Mouse (Mus musculus) midbrain, embryonic 14.5 days (tissue): ENCODE data around the gene Tmbim1. TPM values are rescaled to one million over a fixed set of nuclear protein-coding genes. Genes with fewer than 3 reads are reported as not detected.
A peak's percentile ranks its signal among the peaks of the same experiment; 100 is the strongest.
"Not testable (repeated sequence)": the region's sequence is repeated elsewhere in the genome, so short reads cannot be mapped to it uniquely, and the experiment has no call there.

ENCODE experiments used
- ATAC-seq: fragments of 200-750 bp; cut with Nextera tagmentation; 2 replicates; pipeline ENCODE4 v1.8.0; 2017; ENCODE audit warnings: moderate number of reproducible peaks, moderate library complexity; ENCODE audit not compliant: low FRiP score, low TSS enrichment
- DNase-seq: peaks from one replicate; pipeline ENCODE4 v3.0.0-alpha.2; 2015
- H3K27ac ChIP-seq: fragments of 300-500 bp; sonication (generic); replicated peaks from 2 replicates; pipeline ENCODE4 v1.5.1; 2014; ENCODE audit warnings: mild to moderate bottlenecking, low read depth, low read length, moderate library complexity
- H3K27me3 ChIP-seq: fragments of 300-500 bp; sonication (generic); 2 replicates; pipeline ENCODE4 v1.6.1; 2014; ENCODE audit warnings: low read length, control low read depth, mixed read lengths; ENCODE audit not compliant: control insufficient read depth, insufficient read depth
- H3K36me3 ChIP-seq: fragments of 300-500 bp; sonication (generic); 2 replicates; pipeline ENCODE4 v1.6.1; 2014; ENCODE audit warnings: low read length, control low read depth; ENCODE audit not compliant: control insufficient read depth, insufficient read depth
- H3K4me1 ChIP-seq: fragments of 300-500 bp; sonication (generic); 2 replicates; pipeline ENCODE4 v1.6.1; 2014; ENCODE audit warnings: mild to moderate bottlenecking, antibody characterized with exemption, low read length, control low read depth; ENCODE audit not compliant: control insufficient read depth, insufficient read depth
- H3K4me2 ChIP-seq: fragments of 300-500 bp; sonication (generic); 2 replicates; pipeline ENCODE4 v1.6.1; 2014; ENCODE audit warnings: mild to moderate bottlenecking, low read length, moderate library complexity
- H3K4me3 ChIP-seq: fragments of 300-500 bp; sonication (generic); replicated peaks from 2 replicates; pipeline ENCODE4 v1.5.1; 2014; ENCODE audit warnings: low read depth, low read length
- H3K9ac ChIP-seq: fragments of 300-500 bp; sonication (generic); replicated peaks from 2 replicates; pipeline ENCODE4 v1.6.1; 2014; ENCODE audit warnings: mild to moderate bottlenecking, low read length, moderate library complexity
- H3K9me3 ChIP-seq: fragments of 300-500 bp; sonication (generic); 2 replicates; pipeline ENCODE4 v1.6.1; 2016; ENCODE audit warnings: low read length, control low read depth, mixed read lengths; ENCODE audit not compliant: control insufficient read depth
- WGBS: fragments of 180-500 bp; shearing (Covaris S2); extraction: QIAGEN DNeasy Blood & Tissue Kit; methylation state at CpG from one replicate; pipeline ENCODE4 v1.1.7; 2014; 5-methylcytosine and 5-hydroxymethylcytosine counted together
- polyA plus RNA-seq: library from polyadenylated mRNA; unstranded; fragments of >200 nt; fragmentation: Nextera tagmentation; extraction: Ambion mirVana; gene quantifications from 2 replicates; pipeline ENCODE4 v1.2.1, GENCODE M21; 2014

Gene Tmbim1
- polyA plus RNA-seq, 1 experiment from 2014 or later: 5.6 TPM

- Histone ChIP-seq H3K4me1 (peaks cover 12% of the 10 kb centered on the region), H3K4me2 (peak overlapping the region; percentile 82), H3K36me3 (no peaks in the 10 kb centered on the region), H3K9me3 (no peaks in the 10 kb centered on the region), H3K4me3 (peak overlapping the region; percentile 48), H3K27ac (peak overlapping the region; percentile 80), H3K9ac (peak overlapping the region; percentile 62), H3K27me3 (no peaks in the 10 kb centered on the region)
- no peak for ATAC-seq
- no peak for DNase-seq
- 4% methylated on average over 9 of the region's 9 CpGs for WGBS
Measured at GRCm38 (mm10) chr1:74332930-74333329, 27.5 kb upstream of the Tmbim1 start.

DNA sequence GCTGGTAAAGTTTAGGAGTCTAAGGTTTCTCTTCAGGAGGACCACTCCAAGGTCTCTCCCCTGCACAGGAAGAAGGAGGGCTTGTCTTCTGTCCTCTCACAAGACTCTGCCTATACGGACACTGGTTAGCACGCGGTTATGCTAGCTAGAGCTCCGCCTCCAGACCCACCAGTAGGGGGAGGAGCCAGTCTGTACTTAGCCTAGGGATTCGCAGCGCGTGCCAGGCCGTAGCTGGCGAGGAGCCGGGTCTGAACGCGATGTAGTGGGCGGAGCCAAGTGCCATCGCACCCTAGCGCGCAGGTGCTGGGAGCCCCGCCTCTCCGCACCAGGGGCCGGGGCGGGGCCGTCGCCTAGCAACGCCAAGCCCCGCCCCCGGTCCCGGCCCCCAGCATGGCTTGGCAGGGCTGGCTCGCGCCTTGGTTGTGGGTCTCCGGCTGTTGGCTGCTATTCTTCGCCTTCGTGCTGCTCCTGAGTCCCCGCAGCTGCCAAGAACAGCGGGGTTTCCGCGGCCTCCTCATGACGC is 26.9 kb upstream of the Tmbim1 start:
- Histone ChIP-seq H3K4me1 (peaks cover 12% of the 10 kb centered on the region), H3K27me3 (no peaks in the 10 kb centered on the region), H3K4me3 (peak overlapping the region; percentile 48), H3K4me2 (peak overlapping the region; percentile 82), H3K36me3 (no peaks in the 10 kb centered on the region), H3K27ac (peak overlapping the region; percentile 80), H3K9ac (peak overlapping the region; percentile 62), H3K9me3 (no peaks in the 10 kb centered on the region)
- WGBS: under 1% methylated on average over 36 of the region's 36 CpGs
- ATAC-seq (peak; percentile 95), DNase-seq (peak; percentile 98)

GRCm38 (mm10) chr1:74331046-74331681 is 25.7 kb upstream of the Tmbim1 start:
- ATAC-seq (no peak), DNase-seq (no peak)
- Histone ChIP-seq H3K4me3 (no peak overlapping the region), H3K36me3 (no peaks in the 10 kb centered on the region), H3K9ac (no peak overlapping the region), H3K4me1 (peaks cover 12% of the 10 kb centered on the region), H3K27ac (0 out of 2 replicates have a peak overlapping the region, but pooled peaks have one; percentile 80), H3K27me3 (no peaks in the 10 kb centered on the region), H3K9me3 (no peaks in the 10 kb centered on the region), H3K4me2 (no peak overlapping the region)
- 85% methylated on average over 4 of the region's 4 CpGs for WGBS

GRCm38 (mm10) chr1:74329899-74330431 is 24.5 kb upstream of the Tmbim1 start:
- DNase-seq: peak; percentile 42
- Histone ChIP-seq H3K4me1 (peaks cover 12% of the 10 kb centered on the region), H3K4me3 (no peak overlapping the region), H3K27ac (0 out of 2 replicates have a peak overlapping the region, but pooled peaks have one; percentile 4), H3K27me3 (no peaks in the 10 kb centered on the region), H3K9ac (no peak overlapping the region), H3K36me3 (no peaks in the 10 kb centered on the region), H3K4me2 (no peak overlapping the region), H3K9me3 (no peaks in the 10 kb centered on the region)
- 83% methylated on average over 7 of the region's 7 CpGs for WGBS
- no peak for ATAC-seq

DNA sequence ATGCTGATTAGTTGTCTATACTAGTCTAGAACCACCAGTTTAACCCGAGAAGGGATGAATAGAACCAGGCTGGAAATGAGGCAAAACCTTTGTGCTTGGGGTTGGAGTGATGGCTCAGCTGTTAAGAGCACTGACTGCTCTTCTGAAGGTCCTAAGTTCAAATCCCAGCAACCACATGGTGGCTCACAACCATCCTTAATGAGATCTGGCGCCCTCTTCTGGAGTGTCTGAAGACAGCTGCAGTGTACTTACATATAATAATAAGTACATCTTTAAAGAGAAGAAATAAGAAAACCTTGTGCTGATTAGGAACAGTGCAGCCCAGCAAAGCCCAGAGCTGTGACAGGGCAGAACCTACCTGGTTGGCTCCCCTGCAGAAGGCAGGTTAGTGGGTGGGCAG is 21.5 kb upstream of the Tmbim1 start:
- not testable (repeated sequence) for H3K9me3 ChIP-seq, H3K9ac ChIP-seq, H3K4me3 ChIP-seq, DNase-seq, H3K36me3 ChIP-seq, H3K4me1 ChIP-seq, ATAC-seq, H3K27me3 ChIP-seq, H3K27ac ChIP-seq, H3K4me2 ChIP-seq
- WGBS: 76% methylated on average over 2 of the region's 2 CpGs

- no peak overlapping the region for H3K4me3 ChIP-seq
- H3K27me3 ChIP-seq: no peaks in the 10 kb centered on the region
- H3K4me1 ChIP-seq: no peaks in the 10 kb centered on the region
- WGBS: 91% methylated on average over 3 of the region's 3 CpGs
- no peaks in the 10 kb centered on the region for H3K9me3 ChIP-seq
- no peak for ATAC-seq
- H3K4me2 ChIP-seq: no peak overlapping the region
- DNase-seq: no peak
- no peak overlapping the region for H3K27ac ChIP-seq
- no peaks in the 10 kb centered on the region for H3K36me3 ChIP-seq
- no peak overlapping the region for H3K9ac ChIP-seq
Measured at GRCm38 (mm10) chr1:74321396-74321795, 16.0 kb upstream of the Tmbim1 start.

GRCm38 (mm10) chr1:74318711-74319110 is 13.3 kb upstream of the Tmbim1 start:
- WGBS: 88% methylated on average over 3 of the region's 3 CpGs
- no peak for ATAC-seq
- no peaks in the 10 kb centered on the region for H3K9me3 ChIP-seq
- H3K4me3 ChIP-seq: no peak overlapping the region
- no peak overlapping the region for H3K4me2 ChIP-seq
- no peak for DNase-seq
- H3K36me3 ChIP-seq: no peaks in the 10 kb centered on the region
- no peaks in the 10 kb centered on the region for H3K27me3 ChIP-seq
- no peak overlapping the region for H3K27ac ChIP-seq
- no peak overlapping the region for H3K9ac ChIP-seq
- no peaks in the 10 kb centered on the region for H3K4me1 ChIP-seq

- no peak for DNase-seq
- no peaks in the 10 kb centered on the region for H3K4me1 ChIP-seq
- no peak overlapping the region for H3K4me2 ChIP-seq
- no peaks in the 10 kb centered on the region for H3K9me3 ChIP-seq
- H3K9ac ChIP-seq: no peak overlapping the region
- no peak for ATAC-seq
- WGBS: 88% methylated on average over 4 of the region's 4 CpGs
- H3K27ac ChIP-seq: no peak overlapping the region
- no peaks in the 10 kb centered on the region for H3K27me3 ChIP-seq
- no peak overlapping the region for H3K4me3 ChIP-seq
- no peaks in the 10 kb centered on the region for H3K36me3 ChIP-seq
Measured at GRCm38 (mm10) chr1:74316114-74316827, 10.8 kb upstream of the Tmbim1 start.
